Mouse (Mus musculus) thymus, postnatal 4 days (tissue): Measurements from ENCODE around the gene Fez2.

ENCODE experiments used
- DNase-seq: peaks from one replicate; pipeline ENCODE4 v3.0.0; 2021

Gene Fez2

GRCm38 (mm10) chr17:78364555-78365302 lies 53.2 kb downstream of the Fez2 start:
- no peak for DNase-seq

GRCm38 (mm10) chr17:78361939-78362728 lies 55.8 kb downstream of the Fez2 start:
- peak; percentile 72 for DNase-seq

- DNase-seq: no peak
Measured at GRCm38 (mm10) chr17:78358251-78358726, 59.7 kb downstream of the Fez2 start.

GRCm38 (mm10) chr17:78357753-78358152 lies 60.2 kb downstream of the Fez2 start:
- DNase-seq: no peak

- no peak for DNase-seq
Measured at GRCm38 (mm10) chr17:78355611-78356010, 62.3 kb downstream of the Fez2 start.

- DNase-seq: no peak
Measured at GRCm38 (mm10) chr17:78354871-78355270, 63.1 kb downstream of the Fez2 start.

- no peak for DNase-seq
Measured at GRCm38 (mm10) chr17:78354411-78354810, 63.5 kb downstream of the Fez2 start.

- no peak for DNase-seq
Measured at GRCm38 (mm10) chr17:78352500-78352855, 65.5 kb downstream of the Fez2 start.

GRCm38 (mm10) chr17:78351676-78352499 lies 66.1 kb downstream of the Fez2 start:
- DNase-seq: peak; percentile 78

- no peak for DNase-seq
Measured at GRCm38 (mm10) chr17:78347111-78347801, 70.7 kb downstream of the Fez2 start.

GRCm38 (mm10) chr17:78343688-78344087 lies 74.3 kb downstream of the Fez2 start:
- DNase-seq: no peak

GRCm38 (mm10) chr17:78335250-78335649 lies 82.7 kb downstream of the Fez2 start:
- DNase-seq: no peak

GRCm38 (mm10) chr17:78333275-78333674 lies 84.7 kb downstream of the Fez2 start:
- DNase-seq: no peak

- no peak for DNase-seq
Measured at GRCm38 (mm10) chr17:78331438-78331837, 86.5 kb downstream of the Fez2 start.

GRCm38 (mm10) chr17:78328287-78328686 lies 89.7 kb downstream of the Fez2 start:
- DNase-seq: no peak

- DNase-seq: no peak
Measured at GRCm38 (mm10) chr17:78327187-78327586, 90.8 kb downstream of the Fez2 start.

- no peak for DNase-seq
Measured at GRCm38 (mm10) chr17:78326381-78326780, 91.6 kb downstream of the Fez2 start.

- no peak for DNase-seq
Measured at GRCm38 (mm10) chr17:78325761-78326332, 92.1 kb downstream of the Fez2 start.

GRCm38 (mm10) chr17:78322369-78323335 lies 95.3 kb downstream of the Fez2 start:
- DNase-seq: no peak

GRCm38 (mm10) chr17:78321216-78321835 lies 96.6 kb downstream of the Fez2 start:
- DNase-seq: no peak
